Mouse (Mus musculus): ENCODE measurements around the gene 4930568D16Rik.

4930568D16Rik gene

GRCm38 (mm10) chr2:35367629-35368028 lies at the start of gene 4930568D16Rik:
Gene 4930568D16Rik (minus strand): TSS chr2:35367729.
- no peak for DNase-seq (ENCODE audit: extremely low spot score, low read depth, low spot score)

- DNase-seq (ENCODE audit: extremely low spot score, low read depth, low spot score): no peak
These were observed 49.7 kb upstream of the 4930568D16Rik start for GRCm38 (mm10) chr2:35417231-35417630.

GRCm38 (mm10) chr2:35416473-35416872 lies 48.9 kb upstream of the 4930568D16Rik start:
- no peak for DNase-seq (ENCODE audit: extremely low spot score, low read depth, low spot score)

GRCm38 (mm10) chr2:35412810-35413209 lies 45.3 kb upstream of the 4930568D16Rik start:
- no peak for DNase-seq (ENCODE audit: extremely low spot score, low read depth, low spot score)

- no peak for DNase-seq (ENCODE audit: extremely low spot score, low read depth, low spot score)
These were observed 44.7 kb upstream of the 4930568D16Rik start for GRCm38 (mm10) chr2:35412246-35412645.

GRCm38 (mm10) chr2:35411640-35412190 lies 44.2 kb upstream of the 4930568D16Rik start:
- DNase-seq (ENCODE audit: extremely low spot score, low read depth, low spot score): no peak

GRCm38 (mm10) chr2:35409466-35409865 lies 41.9 kb upstream of the 4930568D16Rik start:
- DNase-seq (ENCODE audit: extremely low spot score, low read depth, low spot score): no peak

- DNase-seq (ENCODE audit: extremely low spot score, low read depth, low spot score): no peak
These were observed 41.0 kb upstream of the 4930568D16Rik start for GRCm38 (mm10) chr2:35408409-35409110.

- DNase-seq (ENCODE audit: extremely low spot score, low read depth, low spot score): no peak
These were observed 40.3 kb upstream of the 4930568D16Rik start for GRCm38 (mm10) chr2:35407878-35408277.

- DNase-seq (ENCODE audit: extremely low spot score, low read depth, low spot score): no peak
These were observed 39.7 kb upstream of the 4930568D16Rik start for GRCm38 (mm10) chr2:35407266-35407665.

GRCm38 (mm10) chr2:35406611-35407010 lies 39.1 kb upstream of the 4930568D16Rik start:
- no peak for DNase-seq (ENCODE audit: extremely low spot score, low read depth, low spot score)

GRCm38 (mm10) chr2:35402391-35402790 lies 34.9 kb upstream of the 4930568D16Rik start:
- DNase-seq (ENCODE audit: extremely low spot score, low read depth, low spot score): no peak

- DNase-seq (ENCODE audit: extremely low spot score, low read depth, low spot score): no peak
These were observed 33.2 kb upstream of the 4930568D16Rik start for GRCm38 (mm10) chr2:35400739-35401138.

GRCm38 (mm10) chr2:35398184-35398828 lies 30.8 kb upstream of the 4930568D16Rik start:
- DNase-seq (ENCODE audit: extremely low spot score, low read depth, low spot score): no peak

- DNase-seq (ENCODE audit: extremely low spot score, low read depth, low spot score): peak; percentile 46
These were observed 30.2 kb upstream of the 4930568D16Rik start for GRCm38 (mm10) chr2:35397590-35398173.

GRCm38 (mm10) chr2:35397096-35397495 lies 29.6 kb upstream of the 4930568D16Rik start, which contains the start of gene 4930402F06Rik:
Gene 4930402F06Rik (minus strand): TSS chr2:35397175.
- DNase-seq (ENCODE audit: extremely low spot score, low read depth, low spot score): no peak

GRCm38 (mm10) chr2:35385441-35385871 lies 17.9 kb upstream of the 4930568D16Rik start:
- DNase-seq (ENCODE audit: extremely low spot score, low read depth, low spot score): no peak

- no peak for DNase-seq (ENCODE audit: extremely low spot score, low read depth, low spot score)
These were observed 11.8 kb upstream of the 4930568D16Rik start for GRCm38 (mm10) chr2:35379306-35379705.

- DNase-seq (ENCODE audit: extremely low spot score, low read depth, low spot score): no peak
These were observed 10.1 kb upstream of the 4930568D16Rik start for GRCm38 (mm10) chr2:35377600-35377999.

- DNase-seq (ENCODE audit: extremely low spot score, low read depth, low spot score): peak; percentile 24
These were observed 5.5 kb upstream of the 4930568D16Rik start for GRCm38 (mm10) chr2:35373003-35373402.

GRCm38 (mm10) chr2:35370686-35371085 lies 3.2 kb upstream of the 4930568D16Rik start:
- DNase-seq (ENCODE audit: extremely low spot score, low read depth, low spot score): no peak

GRCm38 (mm10) chr2:35349184-35349583 lies 18.3 kb downstream of the 4930568D16Rik start:
- no peak for DNase-seq (ENCODE audit: extremely low spot score, low read depth, low spot score)
